Mouse (Mus musculus) spleen, postnatal 10 days (tissue): ENCODE data around the gene Id2.

Experiments
- DNase-seq, 2 experiments: peaks; one replicate each; pipeline ENCODE4 v3.0.0; 2021 to 2022; ENCODE audit warnings: low spot score in 2 of 2

The Id2 gene

DNA sequence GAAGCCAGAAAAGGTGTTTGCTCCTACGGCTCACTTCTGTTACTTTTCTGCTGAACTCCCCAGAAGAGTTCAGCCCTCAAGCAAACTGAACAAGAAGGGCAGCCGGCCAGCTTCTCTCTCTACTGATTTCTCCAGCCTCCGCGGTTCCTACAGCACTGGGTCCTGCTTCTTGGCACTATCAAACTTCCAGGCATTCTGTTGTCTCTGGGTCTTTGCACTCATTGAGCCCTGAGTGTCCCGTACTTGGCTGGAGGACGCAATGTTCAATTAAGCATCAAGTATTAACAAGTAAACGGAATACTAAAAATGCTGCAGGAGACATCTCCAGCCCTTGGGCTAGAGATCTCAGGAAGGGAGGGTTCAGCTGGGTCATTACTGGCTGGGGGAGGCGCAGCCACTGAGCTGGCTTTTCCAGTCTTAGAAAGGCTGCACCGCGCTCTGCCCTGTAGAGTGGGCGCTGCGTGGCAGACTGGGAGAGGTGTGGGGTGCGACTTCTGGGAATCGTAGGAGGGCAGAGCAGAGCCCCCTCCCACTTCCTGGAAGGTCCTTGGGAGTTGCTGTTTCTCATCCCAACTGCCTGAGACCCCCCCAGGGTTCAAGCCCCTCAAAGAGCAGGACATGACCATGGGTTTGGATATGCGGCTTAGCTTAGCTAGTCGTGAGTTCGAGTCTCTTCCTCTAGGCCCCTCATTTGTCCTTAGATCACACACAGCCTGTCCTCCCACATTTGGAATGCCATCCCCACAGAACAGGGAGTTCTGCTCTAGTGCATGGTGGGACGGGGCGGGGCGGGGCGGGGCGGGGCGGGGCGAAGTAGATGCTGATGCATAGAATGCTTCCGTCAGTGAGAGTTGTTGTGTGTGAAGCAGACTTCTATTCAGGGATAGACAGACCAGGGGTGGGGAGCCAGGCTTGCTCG, 13.4 kb downstream of the Id2 start:
- DNase-seq: no peak

GRCm38 (mm10) chr12:25074344-25074743, 22.6 kb downstream of the Id2 start:
- no peak for DNase-seq

DNA sequence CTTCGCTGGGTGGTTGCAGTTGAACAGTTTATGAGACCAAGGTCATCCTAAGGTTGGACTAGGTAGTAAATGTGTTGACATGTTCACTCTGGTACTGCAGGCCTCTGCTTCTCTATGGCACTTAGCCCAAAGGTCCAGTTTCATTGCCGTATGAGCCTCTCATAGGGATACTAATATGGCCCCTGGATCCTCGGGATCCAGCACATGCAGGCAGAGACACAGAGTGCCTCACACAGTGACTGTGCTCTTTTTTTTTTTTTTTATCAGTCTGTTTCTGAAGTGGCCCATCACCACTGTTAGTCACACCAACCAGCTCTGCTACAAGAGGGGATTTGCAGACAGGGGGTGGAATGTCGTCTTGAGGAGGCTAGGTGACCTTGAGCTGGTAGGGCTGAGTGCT, 23.6 kb downstream of the Id2 start:
- DNase-seq: no peak

DNA sequence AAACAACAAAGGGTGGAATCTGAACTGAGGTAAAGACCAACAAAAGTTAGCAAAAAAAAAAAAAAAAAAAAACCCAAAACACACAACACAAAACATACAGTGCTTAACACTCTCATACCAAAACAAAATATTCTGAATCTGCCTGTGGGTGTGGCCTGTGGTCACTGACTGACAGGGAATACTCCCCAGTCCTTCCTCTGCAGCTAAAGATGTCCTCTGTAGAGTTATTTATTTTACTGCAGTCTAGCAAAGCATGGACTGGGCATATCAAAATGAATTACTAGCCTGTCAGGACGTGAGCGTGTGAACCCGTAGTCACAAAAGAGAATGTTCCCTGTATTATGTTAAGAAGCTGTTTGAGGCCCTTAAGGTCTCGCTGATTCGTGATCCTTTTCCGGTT, 34.7 kb downstream of the Id2 start:
- no peak for DNase-seq

- DNase-seq: no peak
These were observed 36.0 kb downstream of the Id2 start for GRCm38 (mm10) chr12:25060901-25061300.

GRCm38 (mm10) chr12:25059487-25060200, 37.3 kb downstream of the Id2 start:
- DNase-seq: no peak

GRCm38 (mm10) chr12:25054963-25055362, 42.0 kb downstream of the Id2 start:
- no peak for DNase-seq

GRCm38 (mm10) chr12:25054511-25054910, 42.4 kb downstream of the Id2 start:
- DNase-seq: no peak

GRCm38 (mm10) chr12:25049253-25049652, 47.7 kb downstream of the Id2 start:
- no peak for DNase-seq

- no peak for DNase-seq
These were observed 52.4 kb downstream of the Id2 start for GRCm38 (mm10) chr12:25044579-25044978.

- no peak for DNase-seq
These were observed 52.9 kb downstream of the Id2 start for GRCm38 (mm10) chr12:25044056-25044455.
